Mouse (Mus musculus): Measurements from ENCODE around the gene Bicra.

Bicra gene

DNA sequence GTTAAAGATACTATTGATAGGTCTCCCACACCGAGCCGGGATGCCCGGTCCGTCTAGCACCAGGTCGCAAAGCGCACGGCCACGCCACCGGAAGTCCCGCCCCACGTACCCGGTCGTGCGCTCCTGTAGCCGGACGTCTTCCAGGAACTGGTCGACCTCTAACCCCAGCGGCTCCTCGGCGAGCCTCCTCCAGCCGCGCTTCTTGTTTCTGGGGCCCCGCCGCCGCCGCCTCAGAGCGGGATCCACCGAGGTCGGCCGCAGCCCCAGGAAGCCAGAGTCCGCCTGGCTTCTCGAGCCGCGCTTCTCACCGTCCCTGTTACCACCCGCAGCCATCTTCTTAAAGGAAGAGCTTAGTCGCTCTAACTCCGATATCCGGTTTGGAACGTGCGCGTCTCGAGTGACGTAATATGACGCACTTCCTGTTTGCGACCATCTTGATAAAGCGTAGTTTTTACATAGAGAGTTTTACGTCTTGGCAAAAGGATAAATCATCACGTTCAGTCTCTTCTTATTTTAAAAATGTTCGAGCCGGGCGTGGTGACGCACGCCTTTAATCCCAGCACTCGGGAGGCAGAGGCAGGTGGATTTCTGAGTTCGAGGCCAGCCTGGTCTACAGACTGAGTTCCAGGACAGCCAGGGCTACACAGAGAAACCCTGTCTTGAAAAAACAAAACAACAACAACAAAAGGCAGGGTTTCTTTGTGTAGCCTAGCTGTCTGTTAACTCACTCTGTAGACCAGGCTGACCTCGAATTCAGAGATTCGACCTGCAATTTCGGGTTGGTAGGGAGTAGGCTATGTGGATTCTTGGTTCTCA is 101.8 kb downstream of the Bicra start, which contains the start of gene Nop53:
Gene Nop53 (minus strand): TSS at position 354 of the 816 bp plus-strand sequence.
- peak; percentile 96 for DNase-seq (ENCODE audit: low read depth, low spot score)

DNA sequence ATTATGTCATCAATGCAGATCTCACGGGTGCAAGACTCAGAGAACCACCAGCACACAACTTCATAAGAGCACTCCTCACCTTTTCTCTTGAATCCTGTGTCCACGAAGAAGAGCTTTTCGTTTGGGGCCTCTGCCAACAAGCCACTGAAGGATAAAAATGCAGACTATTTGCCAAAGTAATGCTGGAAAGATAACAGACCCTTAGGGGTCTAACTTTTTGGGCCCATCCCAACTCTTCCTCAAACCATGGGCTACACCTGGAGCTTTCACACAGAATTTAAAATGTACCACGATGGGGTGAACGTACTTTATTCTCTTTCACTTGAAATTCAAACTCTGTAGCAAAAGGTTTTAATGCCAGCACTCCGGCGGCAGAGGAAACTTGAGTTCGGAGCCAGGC is 102.5 kb downstream of the Bicra start:
- no peak for DNase-seq (ENCODE audit: low read depth, low spot score)

DNA sequence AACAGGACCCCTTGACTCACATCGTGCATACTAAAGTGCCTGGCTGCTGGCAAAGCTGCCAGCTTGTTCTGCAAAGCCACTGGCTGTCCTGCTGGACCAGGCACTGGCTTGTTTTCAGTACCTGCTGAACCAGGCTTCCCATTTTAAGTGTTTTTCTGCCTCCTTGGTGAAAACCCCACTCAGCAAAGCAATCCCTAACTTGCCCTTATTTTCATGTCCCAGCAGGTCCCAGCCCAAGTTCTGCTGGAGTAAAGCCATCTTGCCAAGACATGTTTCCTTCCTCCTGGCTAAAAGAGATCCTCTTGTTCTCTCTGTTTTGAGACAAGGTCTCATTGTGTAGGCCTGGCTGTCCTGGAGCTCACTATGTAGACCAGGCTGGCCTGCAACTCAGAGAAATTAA is 103.4 kb downstream of the Bicra start:
- no peak for DNase-seq (ENCODE audit: low read depth, low spot score)

DNA sequence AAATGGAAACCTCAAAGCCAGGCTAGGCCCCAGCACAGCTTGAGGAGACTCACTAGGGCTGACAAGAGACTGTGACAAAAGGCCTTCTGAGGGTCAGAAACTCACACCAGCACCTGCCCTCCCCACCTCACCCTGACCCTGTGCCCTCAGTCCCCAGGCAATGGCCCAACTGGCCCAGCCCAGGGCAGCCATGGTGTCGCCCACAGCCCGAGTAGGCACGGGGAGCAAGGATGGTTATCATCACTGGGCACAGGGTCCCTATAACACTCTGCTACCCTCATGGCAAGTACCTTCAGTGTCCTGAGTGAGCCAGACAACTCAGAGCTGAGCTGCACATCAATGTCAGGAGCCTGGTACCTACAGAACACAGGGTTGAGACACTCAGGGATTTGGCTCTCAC is 109.1 kb downstream of the Bicra start:
- DNase-seq (ENCODE audit: low read depth, low spot score): no peak

DNA sequence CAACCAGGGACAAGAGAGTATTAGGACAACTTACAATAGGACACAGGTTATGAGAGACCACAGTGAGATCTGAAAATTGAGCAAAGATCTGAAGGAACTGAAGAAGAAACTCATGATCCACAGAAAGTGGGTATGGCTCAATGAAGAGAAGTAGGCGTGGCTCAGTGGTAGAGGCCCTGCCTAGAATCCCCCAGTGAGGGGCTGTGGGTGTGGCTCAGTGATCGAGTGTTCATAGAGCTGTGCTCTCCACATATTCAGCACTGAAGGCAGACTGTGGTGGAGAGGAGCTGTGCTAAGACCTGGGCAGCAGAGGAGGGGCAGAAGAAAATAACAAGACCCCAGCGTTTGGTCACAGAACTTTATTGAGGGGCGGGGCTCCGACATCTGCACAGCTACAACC is 110.2 kb downstream of the Bicra start:
- DNase-seq (ENCODE audit: low read depth, low spot score): no peak

DNA sequence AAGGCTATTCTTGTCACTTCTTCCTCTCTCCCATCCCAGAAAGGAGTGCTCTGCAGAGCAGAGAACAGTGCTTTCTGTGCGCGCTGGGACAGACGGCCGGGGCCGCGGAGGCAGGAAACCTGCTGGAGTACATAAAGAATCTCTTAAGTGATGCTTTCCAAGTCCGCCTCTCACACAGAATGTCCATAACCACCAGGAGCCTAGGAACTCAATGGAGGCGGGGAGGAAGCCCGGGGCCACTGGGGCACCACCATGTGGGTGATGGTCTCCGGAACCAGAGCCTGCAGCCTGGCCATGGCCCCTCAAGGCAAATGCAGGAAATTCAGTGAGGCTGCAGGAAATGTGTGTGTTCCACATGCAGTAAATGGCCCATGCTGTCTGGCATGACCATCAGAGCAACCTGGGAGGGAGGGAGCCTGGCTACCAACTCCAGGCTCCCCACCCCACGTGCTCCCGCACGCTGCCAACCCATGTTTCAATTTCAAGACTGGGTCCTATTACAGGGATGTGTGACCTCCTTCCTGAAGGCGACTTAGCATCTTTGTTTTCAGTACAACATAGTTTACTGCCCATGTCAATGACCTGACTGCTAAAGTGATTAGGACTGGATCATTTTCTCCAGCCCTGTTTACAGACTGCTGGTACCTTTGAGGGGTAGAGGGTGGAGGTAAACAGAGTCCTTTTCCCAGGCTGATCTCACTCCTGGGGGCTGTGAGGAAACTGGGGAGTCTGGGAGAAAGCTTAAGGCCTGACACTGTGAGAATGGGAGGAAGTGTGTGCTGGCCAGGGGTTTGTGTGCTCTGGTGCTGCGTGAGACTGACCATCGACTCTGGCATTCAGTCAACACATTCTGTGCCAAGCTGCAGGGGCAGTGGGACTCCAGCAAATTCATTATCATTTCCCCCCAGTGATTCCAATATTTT is 114.0 kb downstream of the Bicra start:
- no peak for DNase-seq (ENCODE audit: low read depth, low spot score)

DNA sequence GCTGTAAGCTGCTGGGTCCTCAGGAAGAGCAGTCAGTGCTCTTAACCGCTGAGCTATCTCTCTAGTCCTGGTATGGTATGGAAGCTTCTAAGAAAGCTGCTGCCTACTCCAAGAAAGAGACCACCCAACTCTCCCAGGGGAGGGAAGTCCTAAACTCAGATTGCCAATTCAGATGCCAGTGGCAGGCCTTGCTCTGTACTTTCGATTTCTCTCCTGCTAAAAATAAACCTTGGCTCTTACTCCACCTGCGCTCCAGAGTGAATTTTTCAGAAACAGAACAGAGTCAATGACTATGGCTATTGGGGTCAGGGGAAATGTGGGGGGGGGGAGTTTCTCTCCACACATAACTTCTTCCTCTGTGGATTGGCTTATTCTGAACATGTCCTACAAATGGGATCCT is 116.1 kb downstream of the Bicra start:
- no peak for DNase-seq (ENCODE audit: low read depth, low spot score)

DNA sequence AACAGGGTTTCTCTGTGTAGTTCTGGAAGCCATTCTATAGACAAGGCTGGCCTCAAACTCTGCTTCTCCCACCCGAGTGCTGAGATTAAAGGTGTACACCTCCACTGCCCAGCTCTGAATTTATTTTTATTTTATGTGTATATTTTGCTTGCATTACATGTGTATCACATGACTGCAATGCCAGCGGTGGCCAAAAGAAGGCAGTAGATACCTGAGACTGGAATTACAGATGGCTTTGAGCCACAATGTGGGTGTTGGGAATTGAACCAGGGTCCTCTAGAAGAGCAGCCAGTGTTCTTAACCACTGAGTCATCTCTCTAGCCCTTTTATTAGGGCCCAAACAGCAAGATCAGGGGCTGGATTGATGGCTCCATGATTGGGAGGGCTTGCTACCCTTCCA is 117.2 kb downstream of the Bicra start:
- no peak for DNase-seq (ENCODE audit: low read depth, low spot score)

DNA sequence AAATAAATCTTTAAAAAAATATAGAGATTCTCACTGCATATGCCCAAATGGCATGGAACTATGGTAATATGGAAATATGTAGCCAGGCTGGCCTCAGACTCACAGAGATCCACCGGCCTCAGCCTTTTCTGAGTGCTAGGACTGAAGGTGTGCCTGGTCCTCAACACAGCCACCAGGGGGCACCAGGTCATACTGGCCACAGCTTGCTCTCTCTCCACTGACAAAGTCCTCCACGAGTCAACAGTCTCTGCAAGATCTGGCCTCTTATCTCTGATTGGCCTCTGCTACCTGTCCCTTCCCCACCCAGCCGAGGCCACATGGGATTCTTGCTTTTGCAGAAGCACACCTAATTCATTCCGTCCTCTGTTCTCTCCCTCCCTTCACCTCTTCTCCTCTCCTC is 117.8 kb downstream of the Bicra start:
- no peak for DNase-seq (ENCODE audit: low read depth, low spot score)

DNA sequence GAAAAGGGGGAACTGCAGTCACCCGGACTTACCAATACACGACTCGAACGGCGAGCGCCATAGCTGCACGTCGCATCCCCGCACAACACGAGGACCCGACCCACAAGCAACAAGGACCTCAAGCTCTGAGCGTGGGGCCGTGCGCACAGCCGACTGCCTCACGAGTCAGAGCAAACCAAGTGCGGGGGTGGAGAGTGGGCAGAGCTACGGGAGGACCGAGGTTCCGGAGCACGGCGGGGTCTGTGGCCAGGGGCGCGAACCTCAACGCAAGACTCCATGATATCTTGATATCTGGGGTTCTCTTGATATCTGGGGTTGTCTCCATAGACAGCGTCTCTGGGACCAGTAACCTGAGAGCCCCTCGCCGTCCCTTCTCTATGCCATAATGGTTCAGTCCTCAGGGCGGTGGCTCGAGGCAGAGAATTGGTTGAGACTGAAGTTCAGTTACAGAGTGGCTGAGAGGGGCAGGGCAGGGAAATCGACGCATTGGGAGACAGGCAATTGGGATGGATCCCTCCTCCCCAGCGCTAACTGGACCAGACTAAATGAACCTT is 125.4 kb downstream of the Bicra start, which contains the start of gene Selenow:
Gene Selenow (minus strand): TSS at position 183 of the 554 bp plus-strand sequence.
- DNase-seq (ENCODE audit: low read depth, low spot score): peak; percentile 89

DNA sequence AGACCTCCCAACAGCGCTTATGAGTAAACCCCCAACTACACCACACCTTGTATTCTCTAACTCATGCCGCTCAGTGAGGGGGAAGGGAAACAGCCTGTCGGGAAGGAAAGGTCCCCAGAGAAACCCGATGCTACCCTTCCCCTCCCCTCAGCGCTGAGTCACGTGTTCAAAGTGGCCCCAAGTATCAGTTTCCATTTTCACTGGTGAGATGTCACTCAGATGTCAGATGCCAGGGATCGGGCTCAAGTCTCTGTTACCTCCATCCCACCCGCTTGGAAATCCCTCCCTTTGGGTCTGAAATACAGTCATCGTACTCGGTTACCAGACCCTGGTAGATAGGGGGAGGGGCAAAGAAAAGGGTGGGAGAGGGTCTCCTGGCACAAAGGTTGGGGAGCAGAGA is 125.9 kb downstream of the Bicra start:
- DNase-seq (ENCODE audit: low read depth, low spot score): peak; percentile 22
